Mouse (Mus musculus) embryonic facial prominence, embryonic 14.5 days (tissue): Measurements from ENCODE around the gene Ddx28. TPM values are rescaled to one million over a fixed set of nuclear protein-coding genes. Genes with fewer than 3 reads are reported as not detected.

Experiments used
- ATAC-seq: fragments of 200-750 bp; cut with Nextera tagmentation; 2 replicates; pipeline ENCODE4 v1.8.0; 2017; ENCODE audit warnings: low read depth, moderate number of reproducible peaks, moderate TSS enrichment
- DNase-seq: peaks from one replicate; pipeline ENCODE4 v3.0.0-alpha.2; 2015; ENCODE audit warnings: low spot score
- H3K27ac ChIP-seq: fragments of 300-500 bp; sonication (generic); replicated peaks from 2 replicates; pipeline ENCODE4 v1.5.1; 2014; ENCODE audit warnings: low read depth, mild to moderate bottlenecking, low read length, moderate library complexity
- H3K27me3 ChIP-seq: fragments of 300-500 bp; sonication (generic); replicated peaks from 2 replicates; pipeline ENCODE4 v1.6.1; 2014; ENCODE audit warnings: low read length; ENCODE audit not compliant: control insufficient read depth, insufficient read depth
- H3K36me3 ChIP-seq: fragments of 300-500 bp; sonication (generic); 2 replicates; pipeline ENCODE4 v1.6.1; 2014; ENCODE audit warnings: low read length, mixed read lengths; ENCODE audit not compliant: control insufficient read depth, insufficient read depth
- H3K4me1 ChIP-seq: fragments of 300-500 bp; sonication (generic); 2 replicates; pipeline ENCODE4 v1.6.1; 2014; ENCODE audit warnings: antibody characterized with exemption, low read length; ENCODE audit not compliant: control insufficient read depth, insufficient read depth
- H3K4me2 ChIP-seq: fragments of 300-500 bp; sonication (generic); 2 replicates; pipeline ENCODE4 v1.6.1; 2014; ENCODE audit warnings: low read depth, mild to moderate bottlenecking, low read length, moderate library complexity, mixed read lengths
- H3K4me3 ChIP-seq: fragments of 300-500 bp; sonication (generic); 2 replicates; pipeline ENCODE4 v1.5.1; 2014; ENCODE audit warnings: low read depth, mild to moderate bottlenecking, low read length
- H3K9ac ChIP-seq: fragments of 300-500 bp; sonication (generic); 2 replicates; pipeline ENCODE4 v1.6.1; 2014; ENCODE audit warnings: low read depth, mild to moderate bottlenecking, low read length, moderate library complexity, mixed read lengths
- H3K9me3 ChIP-seq: fragments of 300-500 bp; sonication (generic); 2 replicates; pipeline ENCODE4 v1.6.1; 2016; ENCODE audit warnings: low read length; ENCODE audit not compliant: control insufficient read depth
- WGBS: fragments of 180-500 bp; shearing (Covaris S2); extraction: QIAGEN DNeasy Blood & Tissue Kit; methylation state at CpG from one replicate; pipeline ENCODE4 v1.1.7; 2014; 5-methylcytosine and 5-hydroxymethylcytosine counted together
- polyA plus RNA-seq: library from polyadenylated mRNA; unstranded; fragments of >200 nt; fragmentation: Nextera tagmentation; extraction: Ambion mirVana; gene quantifications from 2 replicates; pipeline ENCODE4 v1.2.1, GENCODE M21; 2014

Ddx28 gene
- 14.7 and 15.8 TPM in 2 replicates for polyA plus RNA-seq

- DNase-seq (peak; percentile 2), ATAC-seq (peak; percentile 6; the same call in 1 of the 2 replicates)
- Histone ChIP-seq H3K9me3 (no peaks in the 10 kb centered on the region), H3K4me3 (peak within 1 kb of the TSS; percentile 82), H3K4me2 (peak within 1 kb of the TSS; percentile 94), H3K36me3 (peaks cover 9% of the 10 kb centered on the region), H3K4me1 (peaks cover 15% of the 10 kb centered on the region), H3K27ac (no peak within 1 kb of the TSS; the same call in 1 of the 2 replicates), H3K9ac (peak within 1 kb of the TSS; percentile 87), H3K27me3 (no peaks in the 10 kb centered on the region)
- 2% methylated on average over 6 of the region's 6 CpGs for WGBS
These were observed at the start of gene Ddx28 for GRCm38 (mm10) chr8:106011643-106011986. TSS of gene Ddx28 (minus strand) at chr8:106011882.

- DNase-seq (no peak), ATAC-seq (no peak)
- no peaks in the 10 kb centered on the region for H3K9me3 ChIP-seq
- no peaks in the 10 kb centered on the region for H3K27me3 ChIP-seq
- WGBS, result 2% methylated on average over 3 of the region's 3 CpGs
- H3K4me3 ChIP-seq, result peak overlapping the region; percentile 84
- peak overlapping the region; percentile 74 for H3K4me2 ChIP-seq
- no peak overlapping the region for H3K27ac ChIP-seq
- peak overlapping the region; percentile 89 for H3K9ac ChIP-seq
- peaks cover 15% of the 10 kb centered on the region for H3K4me1 ChIP-seq
- no peaks in the 10 kb centered on the region for H3K36me3 ChIP-seq
These were observed 48.8 kb upstream of the Ddx28 start for GRCm38 (mm10) chr8:106060521-106060920.

- no peaks in the 10 kb centered on the region for H3K9me3 ChIP-seq
- H3K27me3 ChIP-seq, result no peaks in the 10 kb centered on the region
- peak overlapping the region; percentile 74 for H3K4me2 ChIP-seq
- H3K4me1 ChIP-seq, result peaks cover 15% of the 10 kb centered on the region
- H3K4me3 ChIP-seq, result peak overlapping the region; percentile 84
- peak overlapping the region; percentile 89 for H3K9ac ChIP-seq
- WGBS, result 0% methylated on average over 38 of the region's 83 CpGs
- DNase-seq, result peak; percentile 62
- peak overlapping the region; percentile 92 for H3K27ac ChIP-seq
- peak; percentile 80 for ATAC-seq
- H3K36me3 ChIP-seq, result no peaks in the 10 kb centered on the region
These were observed 48.1 kb upstream of the Ddx28 start for GRCm38 (mm10) chr8:106059613-106060371.

GRCm38 (mm10) chr8:106058731-106059612 lies 47.3 kb upstream of the Ddx28 start, which contains the start of gene Nfatc3:
TSS of gene Nfatc3 (plus strand) at chr8:106058840.
- under 1% methylated on average over 38 of the region's 52 CpGs for WGBS

DNA sequence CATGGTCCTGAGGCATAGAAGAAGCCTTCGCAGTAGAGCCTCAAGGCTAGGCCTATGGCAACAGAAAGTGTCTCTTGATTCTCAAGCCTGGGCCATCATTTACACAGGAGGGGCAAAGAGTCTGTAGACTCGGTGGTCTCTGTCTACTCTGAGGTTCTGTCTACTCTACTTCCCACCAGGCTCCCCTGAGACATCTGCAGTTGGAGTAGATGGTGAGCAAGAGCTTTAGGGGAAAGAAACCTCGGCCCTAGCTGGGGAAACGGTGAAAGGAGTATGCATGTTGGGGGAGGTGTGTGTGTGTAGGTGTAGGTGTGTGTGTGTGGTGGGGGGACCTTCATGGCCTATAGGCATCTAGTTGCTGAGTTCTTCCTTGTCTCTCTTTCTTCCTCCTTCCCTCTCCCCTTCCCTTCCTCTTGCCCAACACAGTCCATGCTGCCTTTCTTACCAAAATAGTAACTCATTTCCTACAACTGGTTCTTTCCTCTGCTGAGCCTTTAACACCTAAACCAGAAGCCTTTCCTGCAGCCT lies 44.8 kb upstream of the Ddx28 start:
- Histone ChIP-seq H3K36me3 (peaks cover 24% of the 10 kb centered on the region), H3K27me3 (no peaks in the 10 kb centered on the region), H3K4me2 (no peak overlapping the region), H3K9ac (no peak overlapping the region), H3K9me3 (no peaks in the 10 kb centered on the region), H3K4me3 (no peak overlapping the region), H3K27ac (no peak overlapping the region), H3K4me1 (peaks cover 9% of the 10 kb centered on the region)
- WGBS, result 86% methylated on average over 4 of the region's 4 CpGs
- ATAC-seq, result no peak
- DNase-seq, result no peak

More at GRCm38 (mm10) chr8:106058731-106059612, 47.3 kb upstream of the Ddx28 start, which contains the start of gene Nfatc3:
- Histone ChIP-seq H3K4me1 (peaks cover 15% of the 10 kb centered on the region), H3K27me3 (no peaks in the 10 kb centered on the region), H3K9me3 (no peaks in the 10 kb centered on the region), H3K4me2 (peak within 1 kb of the TSS; percentile 74), H3K9ac (peak within 1 kb of the TSS; percentile 89), H3K4me3 (peak within 1 kb of the TSS; percentile 84), H3K27ac (peak within 1 kb of the TSS; percentile 92), H3K36me3 (0 out of 2 replicates have a peak, but pooled peaks cover 1% of the 10 kb centered on the region)
- DNase-seq (peak; percentile 100), ATAC-seq (peak; percentile 98)

GRCm38 (mm10) chr8:106055038-106055437 lies 43.4 kb upstream of the Ddx28 start:
- Histone ChIP-seq H3K9ac (no peak overlapping the region), H3K36me3 (peaks cover 28% of the 10 kb centered on the region), H3K9me3 (no peaks in the 10 kb centered on the region), H3K4me3 (no peak overlapping the region), H3K27me3 (no peaks in the 10 kb centered on the region), H3K4me2 (no peak overlapping the region), H3K4me1 (0 out of 2 replicates have a peak, but pooled peaks cover 4% of the 10 kb centered on the region), H3K27ac (no peak overlapping the region)
- no peak for ATAC-seq
- DNase-seq, result no peak
- WGBS, result 64% methylated on average over 3 of the region's 3 CpGs

DNA sequence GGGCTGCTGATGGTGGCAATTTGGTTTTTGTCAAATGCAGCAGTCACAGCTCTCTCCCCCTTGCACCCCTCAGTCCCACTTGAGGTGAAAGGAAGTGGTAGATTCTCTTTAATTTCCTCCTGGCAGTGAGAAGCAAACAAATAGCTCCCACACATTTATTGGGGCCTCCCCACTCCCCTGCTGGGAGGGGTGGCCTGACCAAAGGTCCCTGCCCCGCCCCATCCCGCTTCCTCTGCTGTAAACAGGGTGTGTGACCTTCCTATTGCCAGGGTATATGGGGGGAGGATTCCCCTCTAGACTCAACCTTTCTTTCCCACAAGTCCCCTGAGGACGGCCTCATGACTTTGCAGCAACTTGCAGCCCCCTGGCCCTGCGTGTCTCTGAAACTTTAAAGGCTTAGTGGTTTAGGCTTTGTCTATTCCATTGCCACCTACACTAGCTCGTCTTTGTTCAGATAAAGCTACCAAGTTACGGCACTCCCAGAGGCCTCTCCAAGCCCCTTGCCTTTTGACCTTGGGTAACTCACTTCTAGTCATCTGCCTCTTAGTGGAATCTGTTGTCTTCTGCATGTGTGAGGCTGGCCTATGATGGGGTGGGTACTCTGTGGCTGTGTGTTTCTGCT lies 42.6 kb upstream of the Ddx28 start:
- 70% methylated on average over 6 of the region's 6 CpGs for WGBS
- H3K9me3 ChIP-seq, result no peaks in the 10 kb centered on the region

GRCm38 (mm10) chr8:106052510-106053089 lies 40.9 kb upstream of the Ddx28 start:
- Histone ChIP-seq H3K4me2 (no peak overlapping the region), H3K36me3 (peaks cover 35% of the 10 kb centered on the region), H3K27ac (no peak overlapping the region), H3K9me3 (no peaks in the 10 kb centered on the region), H3K27me3 (no peaks in the 10 kb centered on the region), H3K4me3 (no peak overlapping the region), H3K9ac (no peak overlapping the region), H3K4me1 (no peaks in the 10 kb centered on the region)
- DNase-seq, result no peak
- WGBS, result 86% methylated on average over 9 of the region's 9 CpGs
- ATAC-seq, result no peak

More for the DNA sequence above, 42.6 kb upstream of the Ddx28 start:
- Histone ChIP-seq H3K27me3 (no peaks in the 10 kb centered on the region), H3K36me3 (peaks cover 35% of the 10 kb centered on the region), H3K27ac (no peak overlapping the region), H3K4me2 (no peak overlapping the region), H3K4me3 (no peak overlapping the region), H3K9ac (no peak overlapping the region), H3K4me1 (0 out of 2 replicates have a peak, but pooled peaks cover 4% of the 10 kb centered on the region)
- no peak for DNase-seq
- no peak for ATAC-seq
